Mouse (Mus musculus): ENCODE data around the gene Tmem267.

GRCm38 (mm10) chr13:119461900-119462595 lies 25.8 kb upstream of the Tmem267 start:
- TF ChIP-seq CTCF (IDR thresholded peaks at IDR 0.05; ENCODE audit: borderline replicate concordance, extremely low read depth, insufficient read depth, insufficient read length) (no peak), POLR2A (IDR thresholded peaks at IDR 0.05; ENCODE audit: borderline replicate concordance, extremely low read depth, insufficient read depth, insufficient read length, poor library complexity, severe bottlenecking) (no peak)

Measured in brain, embryonic 14.5 days (tissue).